Mouse (Mus musculus) heart, adult 2 months (tissue): ENCODE data around the gene Lypla2. TPM values are rescaled to one million over a fixed set of nuclear protein-coding genes. Genes with fewer than 3 reads are reported as not detected.

Source experiments
- DNase-seq, 2 experiments: peaks; one replicate each; pipeline ENCODE4 v3.0.0; 2021
- H3K27ac ChIP-seq: fragments of 200-600 bp; 2 replicates; pipeline ENCODE4 v1.8.1; 2022
- H3K27me3 ChIP-seq: fragments of 200-500 bp; 2 replicates; pipeline ENCODE4 v1.6.1; 2012; ENCODE audit warnings: mild to moderate bottlenecking, low read length, inconsistent platforms, mixed read lengths; ENCODE audit not compliant: control insufficient read depth, insufficient read depth
- H3K36me3 ChIP-seq: fragments of 200-500 bp; 2 replicates; pipeline ENCODE4 v1.6.1; 2012; ENCODE audit warnings: low read length, inconsistent platforms; ENCODE audit not compliant: control insufficient read depth, insufficient read depth
- H3K4me1 ChIP-seq: fragments of 200-500 bp; 2 replicates; pipeline ENCODE4 v1.6.1; 2011; ENCODE audit warnings: low read length; ENCODE audit not compliant: control insufficient read depth, insufficient read depth
- H3K4me3 ChIP-seq: fragments of 200-600 bp; 2 replicates; pipeline ENCODE4 v1.8.1; 2022
- H3K79me2 ChIP-seq: fragments of 200-500 bp; replicated peaks from 2 replicates; pipeline ENCODE4 v1.6.1; 2012; ENCODE audit warnings: mild to moderate bottlenecking, inconsistent platforms, low read length, moderate library complexity, mixed read lengths; ENCODE audit not compliant: control insufficient read depth, insufficient read depth
- H3K9ac ChIP-seq: fragments of 200-500 bp; 2 replicates; pipeline ENCODE4 v1.6.1; 2012; ENCODE audit warnings: low read depth, mild to moderate bottlenecking, control low read depth, inconsistent platforms, low read length, mixed read lengths
- CTCF ChIP-seq: fragments of 200-600 bp; IDR thresholded peaks from 2 replicates; pipeline ENCODE4 v1.8.1; 2022; ENCODE audit warnings: antibody characterized with exemption, mild to moderate bottlenecking, moderate library complexity
- EP300 ChIP-seq: fragments of 200-500 bp; IDR thresholded peaks from 2 replicates; pipeline ENCODE4 v1.6.1; 2011; ENCODE audit warnings: low read depth, low read length, control low read depth; ENCODE audit not compliant: insufficient read depth
- POLR2A ChIP-seq: fragments of 200-500 bp; IDR thresholded peaks from 2 replicates; pipeline ENCODE4 v1.6.1; 2011; ENCODE audit warnings: mild to moderate bottlenecking, low read depth, low read length, control low read depth; ENCODE audit not compliant: insufficient read depth
- WGBS: fragments of 180-500 bp; shearing (Covaris S2); methylation state at CpG from one replicate; pipeline ENCODE4 v1.1.7; 2018; 5-methylcytosine and 5-hydroxymethylcytosine counted together
- intact Hi-C: fragments of 180-260 bp; cut with DNase I; formaldehyde crosslinking; loops from one replicate; pipeline ENCODE4 v1.15.1; 2025
- polyA plus RNA-seq: library from polyadenylated mRNA; depleted of rRNA; stranded (reverse); fragments of >200 nt; gene quantifications from 2 replicates; pipeline ENCODE4 v1.2.3, GENCODE M21; 2012
- total RNA-seq, 2 experiments: library from RNA; stranded (reverse); gene quantifications; 2 replicates each; pipeline ENCODE4 v1.2.3; 2021

Gene Lypla2
- total and polyA plus RNA-seq, 3 experiments: 35.9 to 52.2 (median 37.1) TPM

GRCm38 (mm10) chr4:135960717-135961116 lies 11.7 kb downstream of the Lypla2 start:
- TF ChIP-seq CTCF (peak; percentile 95), EP300 (0 out of 2 replicates have a peak, but pooled peaks have one; percentile 72), POLR2A (no peak)
- H3K9ac ChIP-seq: no peak overlapping the region

DNA sequence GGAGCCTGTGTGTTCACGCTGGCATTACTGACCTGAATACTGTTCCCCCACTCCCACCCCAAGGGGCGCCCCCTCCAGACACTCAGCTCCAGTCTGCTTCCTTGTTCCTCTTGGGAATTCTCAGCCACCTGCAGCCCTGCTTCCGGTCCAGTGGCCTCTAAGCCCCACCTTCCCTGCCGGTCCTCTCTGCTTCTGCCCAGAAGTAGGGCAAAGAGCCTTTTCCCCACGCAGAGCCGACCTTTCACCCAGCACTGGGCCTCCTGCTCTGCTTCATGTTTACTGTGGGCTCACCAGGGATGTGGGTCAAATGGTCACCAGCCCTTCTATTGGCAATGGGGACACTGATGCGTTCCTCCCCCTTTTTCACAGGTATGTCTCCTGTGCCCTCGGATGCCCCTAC lies 14.1 kb downstream of the Lypla2 start:
- intact Hi-C loops: no loop called here
- Histone ChIP-seq H3K79me2 (no peaks in the 10 kb centered on the region), H3K4me3 (no peak overlapping the region), H3K27me3 (no peaks in the 10 kb centered on the region), H3K9ac (no peak overlapping the region), H3K36me3 (no peaks in the 10 kb centered on the region), H3K27ac (no peak overlapping the region), H3K4me1 (peaks cover 2% of the 10 kb centered on the region)
- TF ChIP-seq CTCF (no peak), POLR2A (no peak), EP300 (no peak)
- DNase-seq: no peak
- 60% methylated on average over 8 of the region's 8 CpGs for WGBS

More at GRCm38 (mm10) chr4:135960717-135961116, 11.7 kb downstream of the Lypla2 start:
- Histone ChIP-seq H3K4me1 (peaks cover 2% of the 10 kb centered on the region), H3K4me3 (no peak overlapping the region), H3K27ac (no peak overlapping the region), H3K36me3 (no peaks in the 10 kb centered on the region), H3K79me2 (no peaks in the 10 kb centered on the region), H3K27me3 (no peaks in the 10 kb centered on the region)
- DNase-seq: peak; percentile 76 to 82
- 27% methylated on average over 5 of the region's 5 CpGs for WGBS
- intact Hi-C loops: loop anchor here (1.0 to 5.0 kb wide), 2 partner anchors 70 to 92 kb away; partner anchors contain the start of gene Rpl11

- Histone ChIP-seq H3K36me3 (no peaks in the 10 kb centered on the region), H3K27ac (no peak overlapping the region), H3K4me1 (no peaks in the 10 kb centered on the region), H3K27me3 (no peaks in the 10 kb centered on the region), H3K9ac (no peak overlapping the region), H3K79me2 (no peaks in the 10 kb centered on the region), H3K4me3 (no peak overlapping the region)
- TF ChIP-seq CTCF: no peak
- no peak for TF ChIP-seq EP300
- TF ChIP-seq POLR2A: no peak
- intact Hi-C loops: no loop called here
- WGBS: 75% methylated on average over 9 of the region's 9 CpGs
- DNase-seq: no peak
These were observed 16.5 kb downstream of the Lypla2 start for GRCm38 (mm10) chr4:135955886-135956285.

DNA sequence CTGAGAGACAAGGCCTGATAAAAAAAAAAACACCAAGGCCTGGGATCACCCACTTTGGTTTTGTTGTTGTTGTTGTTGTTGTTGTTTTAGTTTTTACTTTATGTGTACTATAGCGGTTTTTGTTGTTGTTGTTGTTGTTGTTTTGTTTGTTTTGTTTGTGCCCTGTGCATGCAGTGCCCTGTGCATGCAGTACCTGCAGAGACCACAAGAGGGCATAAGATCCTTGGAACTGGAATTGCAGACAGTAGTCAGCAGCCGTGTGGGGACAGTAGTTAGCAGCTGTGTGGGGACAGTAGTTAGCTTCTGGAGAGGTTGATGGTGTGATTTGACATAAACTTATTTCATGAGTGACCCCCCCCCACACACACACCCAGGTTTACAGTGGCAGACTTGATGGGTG lies 18.2 kb downstream of the Lypla2 start:
- H3K9ac ChIP-seq: no peak overlapping the region
- no peaks in the 10 kb centered on the region for H3K27me3 ChIP-seq
- intact Hi-C loops: no loop called here
- H3K79me2 ChIP-seq: peaks cover 3% of the 10 kb centered on the region; the same call in 1 of the 2 replicates
- DNase-seq: peak; percentile 66 to 82
- no peak for TF ChIP-seq POLR2A
- peak; percentile 95 for TF ChIP-seq CTCF
- peak; percentile 69; the same call in 1 of the 2 replicates for TF ChIP-seq EP300
- peaks cover 7% of the 10 kb centered on the region for H3K4me1 ChIP-seq
- H3K36me3 ChIP-seq: no peaks in the 10 kb centered on the region
- H3K4me3 ChIP-seq: no peak overlapping the region
- H3K27ac ChIP-seq: no peak overlapping the region
- WGBS: 23% methylated on average over 2 of the region's 2 CpGs

DNA sequence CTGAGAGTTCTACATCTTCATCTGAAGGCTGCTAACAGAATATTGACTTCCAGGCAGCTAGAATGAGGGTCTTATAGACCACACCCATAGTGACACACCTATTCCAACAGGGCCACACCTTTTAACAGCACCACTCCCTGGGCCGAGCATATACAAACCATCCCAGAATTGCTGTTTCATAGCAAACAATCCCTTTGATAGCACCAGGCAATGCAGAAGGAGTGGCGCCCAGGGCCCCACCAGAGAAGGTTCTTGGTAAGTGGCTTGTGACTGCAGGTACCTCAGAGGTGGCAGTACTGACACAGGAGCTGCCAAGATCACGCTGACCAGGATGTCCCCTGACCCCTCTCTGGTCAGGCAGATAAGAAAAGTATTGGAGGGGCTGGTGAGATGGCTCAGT lies 19.2 kb downstream of the Lypla2 start:
- intact Hi-C loops: no loop called here
- 87% methylated on average over 3 of the region's 3 CpGs for WGBS
- no peak for DNase-seq
- H3K27me3 ChIP-seq: no peaks in the 10 kb centered on the region
- peaks cover 3% of the 10 kb centered on the region; the same call in 1 of the 2 replicates for H3K79me2 ChIP-seq
- H3K4me1 ChIP-seq: peaks cover 11% of the 10 kb centered on the region
- H3K4me3 ChIP-seq: no peak overlapping the region
- H3K36me3 ChIP-seq: no peaks in the 10 kb centered on the region
- TF ChIP-seq CTCF (no peak), EP300 (no peak), POLR2A (no peak)
- H3K27ac ChIP-seq: no peak overlapping the region
- H3K9ac ChIP-seq: no peak overlapping the region

- Histone ChIP-seq H3K36me3 (no peaks in the 10 kb centered on the region), H3K27ac (no peak overlapping the region), H3K27me3 (no peaks in the 10 kb centered on the region), H3K9ac (no peak overlapping the region), H3K4me3 (no peak overlapping the region), H3K79me2 (peaks cover 3% of the 10 kb centered on the region; the same call in 1 of the 2 replicates), H3K4me1 (peaks cover 13% of the 10 kb centered on the region)
- intact Hi-C loops: no loop called here
- WGBS: 97% methylated on average over 3 of the region's 3 CpGs
- no peak for DNase-seq
- TF ChIP-seq EP300 (no peak), CTCF (peak; percentile 51)
These were observed 20.9 kb downstream of the Lypla2 start for GRCm38 (mm10) chr4:135951505-135951904.
